9 mouse cellular contexts compared by ENCODE assay signal in the genomic region with DNA sequence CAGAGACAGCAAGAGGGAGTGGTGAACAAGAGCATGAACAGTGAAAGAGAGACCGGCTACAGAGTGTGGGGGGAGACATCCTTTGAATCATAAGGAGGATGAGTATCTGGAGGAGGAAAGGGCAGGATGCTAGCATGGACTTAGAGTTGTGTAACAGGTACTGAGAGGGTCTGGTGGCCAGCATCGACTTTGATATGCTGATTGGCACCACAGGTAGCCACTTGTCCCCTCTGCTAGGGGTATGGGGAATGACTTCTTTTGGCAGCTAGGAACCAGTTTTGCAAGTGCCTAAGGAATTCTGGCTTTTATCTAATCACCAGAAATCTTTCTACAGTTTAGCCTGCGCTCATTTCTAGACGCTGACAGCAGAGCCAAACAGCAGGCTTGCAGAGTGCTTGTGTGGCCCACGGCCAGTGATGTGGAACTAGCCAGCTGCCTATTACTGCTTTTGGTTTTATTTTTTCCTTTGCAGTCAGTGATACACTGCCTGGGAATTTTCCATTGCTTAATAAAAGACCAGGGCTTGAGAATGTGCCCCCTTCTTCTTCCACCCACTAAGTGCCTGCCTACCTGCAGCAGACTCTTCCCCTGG.
DNase-seq lines count a peak whose midpoint lies in the region; ATAC-seq lines count a peak whose summit lies in the region.
"Had no signal": no experiment of that assay in that cellular context is flagged by ENCODE, and none has a peak within 500 bp of the region (broad histone marks: within the 10 kb centered on the region; RNA-seq: fewer than 3 reads in every experiment).

No protein-coding gene starts in this region.

- DNase-seq in embryonic facial prominence, embryonic 10.5 days (ENCODE audit: low spot score), result no peak
- DNase-seq in brain, adult 2 months (ENCODE audit: low read depth, low spot score), result peak; percentile 71
- peak; percentile 20 to 45 for DNase-seq in layer of hippocampus, postnatal 36 days
- DNase-seq in right cerebral cortex, postnatal 25 days, result peak; percentile 53
- no peak for DNase-seq in thymus, postnatal 14 days
- DNase-seq in cerebellum, adult 9-11 months, result no peak

- WGBS in embryonic facial prominence, embryonic 13.5 days, result 27% methylated on average over 5 of the region's 5 CpGs
- WGBS in embryonic facial prominence, embryonic 10.5 days, result 24% methylated on average over 5 of the region's 5 CpGs
- WGBS in hindbrain, embryonic 16.5 days, result 19% methylated on average over 5 of the region's 5 CpGs

- no peaks in the 10 kb centered on the region for H3K9me3 ChIP-seq in embryonic facial prominence, embryonic 13.5 days
- no peaks in the 10 kb centered on the region for H3K9me3 ChIP-seq in embryonic facial prominence, embryonic 10.5 days
- no peaks in the 10 kb centered on the region for H3K9me3 ChIP-seq in hindbrain, embryonic 16.5 days (ENCODE audit: control insufficient read depth, low read length)

- H3K4me2 ChIP-seq in embryonic facial prominence, embryonic 13.5 days, result no peak overlapping the region
- no peak overlapping the region for H3K4me2 ChIP-seq in hindbrain, embryonic 16.5 days (ENCODE audit: low read length)

- H3K4me3 ChIP-seq in embryonic facial prominence, embryonic 13.5 days, result no peak overlapping the region
- H3K4me3 ChIP-seq in embryonic facial prominence, embryonic 10.5 days, result no peak overlapping the region
- no peak overlapping the region for H3K4me3 ChIP-seq in hindbrain, embryonic 16.5 days (ENCODE audit: low read length)
- H3K4me3 ChIP-seq: myocyte had no signal

- ATAC-seq in embryonic facial prominence, embryonic 13.5 days (ENCODE audit: insufficient number of reproducible peaks, insufficient read depth, low FRiP score, low TSS enrichment, low read depth), result 0 out of 2 replicates have a peak, but pooled peaks have one; percentile 48
- peak; percentile 74; the same call in 1 of the 2 replicates for ATAC-seq in hindbrain, embryonic 16.5 days

- no peaks in the 10 kb centered on the region for H3K36me3 ChIP-seq in embryonic facial prominence, embryonic 13.5 days
- H3K36me3 ChIP-seq in embryonic facial prominence, embryonic 10.5 days (replicated peaks), result no peaks in the 10 kb centered on the region
- H3K36me3 ChIP-seq in hindbrain, embryonic 16.5 days (ENCODE audit: control insufficient read depth, insufficient read depth, low read length), result no peaks in the 10 kb centered on the region

- no peaks in the 10 kb centered on the region for H3K27me3 ChIP-seq in embryonic facial prominence, embryonic 13.5 days
- no peaks in the 10 kb centered on the region for H3K27me3 ChIP-seq in embryonic facial prominence, embryonic 10.5 days (replicated peaks; ENCODE audit: low read depth, poor library complexity, severe bottlenecking)
- H3K27me3 ChIP-seq in hindbrain, embryonic 16.5 days (replicated peaks; ENCODE audit: control insufficient read depth, insufficient read depth, low read length), result no peaks in the 10 kb centered on the region

- H3K9ac ChIP-seq in embryonic facial prominence, embryonic 13.5 days, result no peak overlapping the region
- no peak overlapping the region for H3K9ac ChIP-seq in hindbrain, embryonic 16.5 days (ENCODE audit: low read depth, low read length)

- peak overlapping the region; percentile 60; the same call in 1 of the 2 replicates for H3K27ac ChIP-seq in embryonic facial prominence, embryonic 13.5 days
- H3K27ac ChIP-seq in embryonic facial prominence, embryonic 10.5 days (replicated peaks), result no peak overlapping the region
- H3K27ac ChIP-seq in hindbrain, embryonic 16.5 days (ENCODE audit: low read depth, low read length), result no peak overlapping the region

- H3K4me1 ChIP-seq in embryonic facial prominence, embryonic 13.5 days, result peaks cover 9% of the 10 kb centered on the region; the same call in 1 of the 2 replicates
- H3K4me1 ChIP-seq in embryonic facial prominence, embryonic 10.5 days, result no peaks in the 10 kb centered on the region
- no peaks in the 10 kb centered on the region for H3K4me1 ChIP-seq in hindbrain, embryonic 16.5 days (ENCODE audit: control insufficient read depth, insufficient read depth, low read depth, low read length)

Comparison
In these comparisons a context has a peak if more than half of its experiments do, and no peak if none do; other contexts are left out.
1. DNase-seq: peak in brain, adult 2 months (single experiment), layer of hippocampus, postnatal 36 days (2 of 2) and right cerebral cortex, postnatal 25 days (single experiment); none in embryonic facial prominence, embryonic 10.5 days (single experiment), thymus, postnatal 14 days (single experiment) and cerebellum, adult 9-11 months (single experiment).